Mouse (Mus musculus) bone marrow macrophage, adult 2 months (primary cell): ENCODE data around the gene Gcfc2.

Experiments used
- CTCF ChIP-seq: IDR thresholded peaks from 2 replicates; pipeline ENCODE4 v1.5.1; 2012; ENCODE audit warnings: low read depth, mild to moderate bottlenecking, low read length, moderate library complexity
- POLR2A ChIP-seq: IDR thresholded peaks from 2 replicates; pipeline ENCODE4 v1.6.1; 2012; ENCODE audit warnings: mild to moderate bottlenecking, low read depth, low read length, borderline replicate concordance

GRCm38 (mm10) chr6:81943281-81943680, 19.8 kb downstream of the Gcfc2 start:
- no peak for TF ChIP-seq CTCF
- no peak for TF ChIP-seq POLR2A
